Mouse (Mus musculus) ovary, adult 18-20 months (tissue): ENCODE measurements around the gene Mxi1.
"Not testable (repeated sequence)": the region's sequence is repeated elsewhere in the genome, so short reads cannot be mapped to it uniquely, and the experiment has no call there.

Source experiments
- DNase-seq: peaks from one replicate; pipeline ENCODE4 v3.0.0; 2022; ENCODE audit warnings: low spot score, mixed read lengths

Mxi1 gene

GRCm38 (mm10) chr19:53364963-53365362 lies 54.6 kb downstream of the Mxi1 start:
- DNase-seq: peak; percentile 70

GRCm38 (mm10) chr19:53366057-53366775 lies 55.9 kb downstream of the Mxi1 start:
- DNase-seq: no peak

DNA sequence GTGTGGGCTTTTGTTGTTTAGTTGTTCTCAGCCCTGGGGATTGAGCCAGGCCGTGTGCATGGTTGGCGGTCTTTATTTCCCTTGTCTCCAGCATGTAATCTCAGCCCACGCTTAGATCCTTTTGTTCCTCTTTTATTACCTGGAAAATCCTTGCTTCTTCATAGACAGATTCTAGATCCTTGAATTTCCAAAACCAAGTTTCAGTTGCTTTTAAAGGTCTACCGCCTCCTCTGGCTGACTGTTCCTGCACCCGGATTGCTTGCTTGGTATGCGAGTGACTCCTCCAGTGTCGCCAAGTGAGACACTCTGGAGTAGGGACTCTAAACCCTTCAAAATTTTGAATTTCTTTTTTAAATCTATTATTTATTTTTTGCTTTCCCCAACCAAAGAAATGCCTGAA lies 56.6 kb downstream of the Mxi1 start:
- no peak for DNase-seq

DNA sequence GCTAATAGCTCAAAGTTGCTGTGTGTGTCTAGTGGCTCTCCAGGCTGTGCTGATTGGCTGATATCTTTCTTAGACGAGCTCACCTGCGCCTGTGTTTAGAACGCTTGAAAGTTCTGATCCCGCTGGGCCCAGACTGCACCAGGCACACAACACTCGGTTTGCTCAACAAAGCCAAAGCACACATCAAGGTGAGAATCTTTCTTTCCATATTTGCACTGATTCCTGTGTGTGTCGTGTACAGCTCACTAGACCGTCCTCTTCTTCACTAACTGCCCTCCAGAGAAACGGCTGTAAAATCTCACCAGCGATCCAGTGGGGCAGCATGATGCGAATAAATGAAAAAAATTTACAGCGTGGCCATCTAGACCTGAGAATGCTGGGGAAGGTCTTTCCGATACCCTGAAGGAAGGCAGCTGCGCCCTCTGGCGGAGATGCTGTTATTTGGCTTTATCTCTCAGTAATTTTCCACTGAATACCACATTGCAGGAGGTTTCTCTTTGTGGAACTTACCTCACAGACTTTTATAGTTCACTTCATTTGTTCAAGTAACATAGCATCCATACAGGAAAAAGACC lies 59.2 kb downstream of the Mxi1 start:
- peak; percentile 37 for DNase-seq

DNA sequence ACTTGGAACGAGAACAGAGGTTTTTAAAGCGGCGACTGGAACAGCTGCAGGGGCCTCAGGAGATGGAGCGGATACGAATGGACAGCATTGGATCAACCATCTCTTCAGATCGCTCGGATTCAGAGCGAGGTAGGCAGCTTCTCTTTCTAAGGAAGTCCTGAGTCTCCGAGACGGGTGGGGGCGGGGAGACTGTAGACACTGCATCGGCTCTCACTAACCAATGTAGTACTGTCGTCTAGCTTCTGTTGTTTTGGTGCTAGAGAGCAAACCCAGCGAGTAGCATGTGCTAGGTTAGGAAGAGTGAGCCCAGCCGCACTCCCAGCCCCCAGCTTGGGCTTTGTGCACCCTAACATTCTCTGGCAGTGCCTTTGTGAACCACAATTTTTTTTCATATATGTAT lies 59.9 kb downstream of the Mxi1 start:
- no peak for DNase-seq

GRCm38 (mm10) chr19:53371666-53372065 lies 61.3 kb downstream of the Mxi1 start, which contains the start of gene Gm10197:
TSS of gene Gm10197 (minus strand) at chr19:53371766.
- no peak for DNase-seq

DNA sequence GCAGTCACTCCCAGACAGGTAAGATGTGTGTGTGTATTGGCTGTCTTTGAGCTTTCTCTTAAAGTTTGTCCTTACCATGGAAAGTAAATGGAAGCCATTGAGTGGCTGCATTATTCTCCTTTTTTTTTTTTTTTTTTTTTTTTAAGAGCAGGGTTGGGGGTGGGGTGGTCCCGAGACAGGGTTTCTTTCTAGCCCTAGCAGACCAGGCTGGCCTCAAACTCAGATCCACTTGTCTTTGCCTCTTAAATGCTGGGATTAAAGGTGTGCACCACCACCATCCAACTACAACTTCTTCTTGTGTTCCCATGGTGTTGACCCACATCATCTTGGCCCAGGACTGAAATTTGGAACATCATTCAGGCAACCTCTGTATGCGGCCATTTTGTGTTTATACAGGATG lies 63.3 kb downstream of the Mxi1 start:
- DNase-seq: no peak

GRCm38 (mm10) chr19:53375299-53375698 lies 65.0 kb downstream of the Mxi1 start:
- no peak for DNase-seq

- DNase-seq: no peak
These were observed 65.5 kb downstream of the Mxi1 start for GRCm38 (mm10) chr19:53375816-53376215.

DNA sequence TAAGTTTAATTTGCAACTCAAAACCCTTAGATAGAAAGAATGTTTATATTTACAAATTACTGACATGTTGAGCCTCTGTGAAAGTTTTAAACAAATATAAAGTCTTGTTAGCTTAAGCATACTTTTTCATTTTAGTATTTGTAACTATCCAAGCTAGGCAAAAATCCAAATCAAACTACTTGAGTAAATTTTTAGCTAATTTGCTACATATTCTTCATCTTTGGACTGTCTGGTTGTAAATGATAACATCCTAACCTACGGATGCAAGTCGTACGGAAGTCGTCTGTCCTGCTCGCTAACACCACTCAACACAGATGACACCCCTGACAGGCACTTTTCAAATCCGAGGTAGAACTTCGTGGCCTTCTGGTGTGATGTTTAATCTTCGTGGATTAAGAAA lies 67.3 kb downstream of the Mxi1 start:
- DNase-seq: no peak

GRCm38 (mm10) chr19:53378421-53378820 lies 68.1 kb downstream of the Mxi1 start:
- DNase-seq: no peak

DNA sequence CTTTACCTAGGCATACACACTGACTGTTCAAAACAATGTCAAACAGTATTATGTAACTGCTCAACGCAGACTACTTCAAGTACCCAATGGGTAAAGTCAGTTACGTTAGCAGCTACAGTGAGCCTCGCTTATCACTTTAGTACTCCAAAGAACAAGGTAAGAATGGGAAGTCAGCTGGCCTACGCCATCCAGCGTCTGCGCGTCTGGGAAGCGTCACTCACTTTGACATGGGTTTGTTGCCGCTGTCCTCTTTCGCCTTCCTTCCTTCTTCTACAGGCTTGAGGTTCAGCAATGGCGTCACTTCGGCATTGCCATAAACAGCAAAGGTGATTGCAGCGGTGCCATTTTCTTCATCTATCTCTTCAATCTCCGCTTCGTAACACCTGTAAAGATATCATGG lies 73.0 kb downstream of the Mxi1 start:
- DNase-seq: no peak

- no peak for DNase-seq
These were observed 79.1 kb downstream of the Mxi1 start for GRCm38 (mm10) chr19:53389417-53389816.

- DNase-seq: no peak
These were observed 79.6 kb downstream of the Mxi1 start for GRCm38 (mm10) chr19:53389851-53390431.

GRCm38 (mm10) chr19:53390495-53391007 lies 80.2 kb downstream of the Mxi1 start, which contains the start of gene Smndc1:
TSS of gene Smndc1 (minus strand) at chr19:53390578.
- peak; percentile 99 for DNase-seq

DNA sequence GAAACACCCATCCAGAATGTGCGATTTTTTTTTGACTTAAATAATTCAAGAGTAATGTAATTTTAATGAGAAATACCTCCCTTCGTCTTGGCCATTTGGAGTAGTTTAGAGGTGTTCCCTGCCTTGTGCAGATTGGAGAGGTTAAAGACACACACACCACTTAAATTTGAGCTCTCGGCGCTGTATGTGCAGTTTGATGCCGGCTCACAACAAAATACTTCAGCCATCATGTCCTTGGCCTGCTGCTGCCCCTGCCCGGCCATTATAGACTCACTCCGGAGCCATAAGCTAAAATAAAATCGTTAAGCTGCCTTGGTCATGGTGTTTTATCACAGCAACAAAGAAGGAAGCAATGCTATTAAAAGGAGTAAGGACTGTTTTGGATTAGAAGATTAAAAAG lies 81.1 kb downstream of the Mxi1 start:
- no peak for DNase-seq

- no peak for DNase-seq
These were observed 81.5 kb downstream of the Mxi1 start for GRCm38 (mm10) chr19:53391787-53392186.

DNA sequence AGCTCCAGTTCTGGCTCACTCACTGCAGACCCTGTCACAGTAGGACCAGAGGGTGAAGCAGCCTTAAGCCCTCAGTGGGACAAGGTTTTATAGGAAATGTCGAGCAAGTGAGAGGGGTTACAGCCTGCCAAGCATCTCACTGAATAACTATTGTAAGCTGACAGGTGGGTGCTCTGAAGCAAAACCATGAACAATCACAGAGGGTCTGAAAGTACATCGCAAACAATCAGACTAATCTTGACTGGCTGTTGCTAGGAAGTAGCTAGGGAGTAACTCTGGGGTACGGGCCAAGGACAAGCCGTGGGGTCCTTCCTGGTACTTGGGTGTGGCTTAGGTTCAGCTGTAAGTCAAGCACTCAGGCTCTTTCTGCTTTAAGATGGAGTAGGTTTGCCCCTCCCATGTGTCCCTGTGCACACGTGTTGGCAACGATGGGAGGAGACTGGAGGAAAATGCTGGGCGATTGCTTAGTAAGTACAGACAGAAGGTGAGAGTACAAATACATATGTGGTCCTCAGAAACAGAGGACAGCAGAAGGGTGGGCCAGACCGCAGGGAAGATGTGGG lies 82.5 kb downstream of the Mxi1 start:
- DNase-seq: peak; percentile 45

GRCm38 (mm10) chr19:53393646-53394045 lies 83.3 kb downstream of the Mxi1 start:
- DNase-seq: no peak

- DNase-seq: no peak
These were observed 84.2 kb downstream of the Mxi1 start for GRCm38 (mm10) chr19:53394552-53394951.

- DNase-seq: not testable (repeated sequence)
These were observed 84.6 kb downstream of the Mxi1 start for GRCm38 (mm10) chr19:53394956-53395355.

GRCm38 (mm10) chr19:53395805-53396204 lies 85.5 kb downstream of the Mxi1 start:
- DNase-seq: not testable (repeated sequence)
